Mouse (Mus musculus) liver, embryonic 12.5 days (tissue): ENCODE measurements around the gene Tmem184a. TPM values are rescaled to one million over a fixed set of nuclear protein-coding genes. Genes with fewer than 3 reads are reported as not detected.

ENCODE experiments used
- ATAC-seq: fragments of 200-750 bp; cut with Nextera tagmentation; 2 replicates; pipeline ENCODE4 v1.8.0; 2017; ENCODE audit warnings: moderate number of reproducible peaks, mild to moderate bottlenecking, moderate library complexity
- H3K27ac ChIP-seq: fragments of 300-500 bp; sonication (generic); 2 replicates; pipeline ENCODE4 v1.5.1; 2016; ENCODE audit warnings: mild to moderate bottlenecking
- H3K27me3 ChIP-seq: fragments of 300-500 bp; sonication (generic); replicated peaks from 2 replicates; pipeline ENCODE4 v1.6.1; 2016; ENCODE audit warnings: mild to moderate bottlenecking, moderate library complexity
- H3K36me3 ChIP-seq: fragments of 300-500 bp; sonication (generic); 2 replicates; pipeline ENCODE4 v1.6.1; 2016; ENCODE audit warnings: mild to moderate bottlenecking, moderate library complexity
- H3K4me1 ChIP-seq: fragments of 300-500 bp; sonication (generic); 2 replicates; pipeline ENCODE4 v1.6.1; 2016
- H3K4me2 ChIP-seq: fragments of 300-500 bp; sonication (generic); 2 replicates; pipeline ENCODE4 v1.6.1; 2016; ENCODE audit warnings: mild to moderate bottlenecking, moderate library complexity
- H3K4me3 ChIP-seq: fragments of 300-500 bp; sonication (generic); 2 replicates; pipeline ENCODE4 v1.5.1; 2016; ENCODE audit warnings: mild to moderate bottlenecking, moderate library complexity
- H3K9ac ChIP-seq: fragments of 300-500 bp; sonication (generic); 2 replicates; pipeline ENCODE4 v1.6.1; 2016; ENCODE audit warnings: mild to moderate bottlenecking, moderate library complexity
- H3K9me3 ChIP-seq: fragments of 300-500 bp; sonication (generic); replicated peaks from 2 replicates; pipeline ENCODE4 v1.6.1; 2016; ENCODE audit warnings: mild to moderate bottlenecking, moderate library complexity
- WGBS: fragments of 180-500 bp; shearing (Covaris S2); methylation state at CpG from one replicate; pipeline ENCODE4 v1.1.7; 2016; ENCODE audit not compliant: insufficient replicate concordance; 5-methylcytosine and 5-hydroxymethylcytosine counted together
- polyA plus RNA-seq: library from polyadenylated mRNA; unstranded; fragments of >200 nt; fragmentation: Nextera tagmentation; extraction: Ambion mirVana; gene quantifications from 2 replicates; pipeline ENCODE4 v1.2.1, GENCODE M21; 2016

Gene Tmem184a
- polyA plus RNA-seq = 1.6 TPM in 2 replicates

DNA sequence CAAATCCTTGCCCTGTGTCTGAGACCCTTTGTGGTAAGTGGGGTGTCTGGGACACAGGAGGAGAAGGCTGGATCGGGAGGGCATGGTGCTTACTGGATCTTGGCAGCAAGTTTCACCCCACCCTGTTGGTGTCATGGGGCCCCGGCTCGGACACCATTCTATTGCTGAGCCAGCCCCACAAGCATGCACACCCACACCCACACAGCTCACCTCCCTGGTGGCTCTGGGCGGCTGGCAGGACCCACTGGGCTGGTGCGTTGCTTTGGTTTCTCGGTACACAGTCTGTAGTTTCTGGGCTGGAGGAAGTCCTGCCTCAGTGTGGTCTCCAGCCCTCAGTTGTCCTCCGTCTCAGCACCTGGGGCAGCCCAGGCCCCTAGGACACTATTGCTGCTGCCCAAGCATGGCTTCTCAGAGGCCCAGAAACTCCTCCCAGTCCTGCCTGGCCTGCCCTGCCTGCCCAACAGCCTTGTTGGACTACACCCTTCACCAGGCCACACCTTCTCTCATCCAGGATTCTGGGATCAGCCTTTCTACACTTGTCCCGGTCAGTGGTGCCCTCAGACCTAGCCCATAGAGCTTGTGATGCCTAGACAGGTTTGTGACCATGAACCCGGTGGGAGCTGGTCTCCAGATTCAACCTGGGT lies at the start of gene Tmem184a:
Gene Tmem184a, minus strand, starts transcription at position 380 of the 644 bp plus-strand sequence.
- ATAC-seq = no peak
- WGBS = 75% methylated on average over 9 of the region's 9 CpGs
- no peak within 1 kb of the TSS for H3K4me2 ChIP-seq
- H3K27ac ChIP-seq = peak within 1 kb of the TSS; percentile 80
- no peak within 1 kb of the TSS for H3K4me3 ChIP-seq
- no peaks in the 10 kb centered on the region for H3K9me3 ChIP-seq
- peaks cover 72% of the 10 kb centered on the region for H3K4me1 ChIP-seq
- H3K36me3 ChIP-seq = peaks cover 41% of the 10 kb centered on the region
- H3K9ac ChIP-seq = no peak within 1 kb of the TSS; the same call in 1 of the 2 replicates
- peaks cover 1% of the 10 kb centered on the region; the same call in 1 of the 2 replicates for H3K27me3 ChIP-seq

DNA sequence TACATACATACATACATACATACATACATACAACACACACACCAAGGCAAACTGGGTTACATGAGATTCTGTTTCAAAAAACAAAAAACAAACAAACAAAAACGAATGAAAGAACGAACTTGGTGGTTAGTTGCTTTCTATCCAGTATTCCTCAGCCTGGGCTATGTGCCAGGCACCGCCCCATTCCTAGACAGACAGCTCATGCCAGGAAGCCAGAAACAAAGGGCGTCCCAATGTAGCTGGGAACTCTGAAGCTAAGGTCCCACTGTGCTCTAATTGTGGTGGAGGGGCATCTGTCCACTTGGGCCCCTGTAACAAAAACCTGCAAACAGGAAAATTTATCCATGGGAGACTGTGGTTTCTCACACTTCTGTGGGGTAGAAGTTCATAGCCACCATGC lies 43.0 kb upstream of the Tmem184a start:
- Histone ChIP-seq H3K27me3 (peaks cover 14% of the 10 kb centered on the region), H3K36me3 (no peaks in the 10 kb centered on the region), H3K9me3 (no peaks in the 10 kb centered on the region), H3K9ac (no peak overlapping the region), H3K27ac (no peak overlapping the region), H3K4me2 (no peak overlapping the region), H3K4me3 (no peak overlapping the region), H3K4me1 (no peaks in the 10 kb centered on the region)
- WGBS = 40% methylated on average over 4 of the region's 4 CpGs
- ATAC-seq = no peak

DNA sequence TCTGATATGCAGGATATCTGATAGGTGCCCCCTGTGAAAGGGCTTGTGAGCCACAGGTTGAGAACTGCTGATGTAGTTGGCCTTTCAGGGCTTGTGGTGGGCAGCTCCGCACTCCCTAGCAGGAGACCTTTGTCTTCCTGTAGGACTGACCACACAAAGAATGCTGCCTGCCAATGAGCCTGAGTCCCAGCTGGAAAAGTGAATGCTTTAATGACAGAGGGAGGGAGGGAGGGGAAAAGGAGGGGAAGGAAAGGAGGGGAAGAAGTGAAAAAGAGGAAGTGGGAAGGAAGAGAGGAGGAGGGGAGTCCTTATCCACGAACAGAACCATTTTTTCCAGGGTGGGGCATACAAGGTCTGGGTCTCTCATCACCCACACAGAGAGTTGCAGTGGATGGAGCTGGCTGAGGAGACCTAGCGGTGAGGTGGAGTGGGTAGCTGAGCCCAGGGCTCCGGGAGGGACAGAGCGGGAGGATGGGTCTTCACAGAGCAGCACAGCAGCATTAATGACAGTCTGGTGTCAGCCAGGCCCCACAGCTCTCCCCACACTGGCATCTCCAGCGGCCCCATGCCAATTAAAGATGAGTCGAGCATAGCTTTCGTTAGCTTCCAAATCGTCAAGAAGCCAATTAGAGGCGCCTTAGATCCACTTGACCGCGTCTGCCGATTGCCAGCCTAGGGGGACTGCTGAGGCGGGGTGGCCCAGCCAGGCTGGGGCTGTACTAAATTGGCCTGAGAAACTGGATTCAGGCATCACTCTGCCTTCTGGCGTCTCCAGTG lies 40.8 kb upstream of the Tmem184a start:
- WGBS = 43% methylated on average over 15 of the region's 15 CpGs
- H3K36me3 ChIP-seq = no peaks in the 10 kb centered on the region
- ATAC-seq = no peak
- H3K4me2 ChIP-seq = no peak overlapping the region
- H3K9ac ChIP-seq = no peak overlapping the region
- no peaks in the 10 kb centered on the region for H3K9me3 ChIP-seq
- no peak overlapping the region for H3K27ac ChIP-seq
- H3K27me3 ChIP-seq = peaks cover 10% of the 10 kb centered on the region
- no peaks in the 10 kb centered on the region for H3K4me1 ChIP-seq
- no peak overlapping the region for H3K4me3 ChIP-seq

DNA sequence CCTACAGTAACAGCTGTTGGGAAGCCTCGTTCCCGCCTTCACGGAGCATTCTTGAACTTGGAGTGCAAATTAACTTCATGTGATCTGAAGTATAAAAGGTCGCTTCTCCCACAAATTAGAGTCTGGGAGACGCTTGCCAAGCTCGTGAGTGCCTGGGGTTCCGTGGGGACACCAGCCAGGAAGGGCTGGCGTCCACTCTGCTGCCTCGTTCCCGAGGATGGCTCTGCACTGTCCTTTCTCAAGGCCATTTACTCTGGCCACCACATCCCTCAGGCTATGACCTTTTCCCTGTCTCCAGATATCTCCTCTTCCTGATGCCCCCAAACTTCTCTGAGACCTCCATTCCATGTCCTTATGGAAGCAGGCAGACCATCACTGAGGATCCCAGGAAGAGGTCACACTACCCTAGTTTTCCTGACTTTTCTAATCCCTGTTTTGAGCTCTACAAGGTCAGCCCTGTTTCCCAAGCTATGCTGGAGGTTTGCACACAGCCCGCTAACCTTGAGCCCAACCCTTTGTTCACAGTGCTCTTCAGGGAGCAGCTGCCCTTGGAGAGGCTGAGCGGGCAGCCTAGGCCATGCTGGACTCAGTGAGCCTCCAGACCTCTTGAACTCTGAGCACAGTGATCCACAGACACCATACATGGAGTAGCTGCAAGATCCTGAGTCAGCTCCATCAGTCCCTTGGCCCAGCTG lies 30.1 kb upstream of the Tmem184a start:
- Histone ChIP-seq H3K4me2 (no peak overlapping the region), H3K9ac (no peak overlapping the region), H3K27me3 (peaks cover 23% of the 10 kb centered on the region; the same call in 1 of the 2 replicates), H3K27ac (no peak overlapping the region), H3K4me1 (no peaks in the 10 kb centered on the region), H3K9me3 (peaks cover 7% of the 10 kb centered on the region; the same call in 1 of the 2 replicates), H3K4me3 (no peak overlapping the region), H3K36me3 (no peaks in the 10 kb centered on the region)
- 58% methylated on average over 12 of the region's 12 CpGs for WGBS
- no peak for ATAC-seq

DNA sequence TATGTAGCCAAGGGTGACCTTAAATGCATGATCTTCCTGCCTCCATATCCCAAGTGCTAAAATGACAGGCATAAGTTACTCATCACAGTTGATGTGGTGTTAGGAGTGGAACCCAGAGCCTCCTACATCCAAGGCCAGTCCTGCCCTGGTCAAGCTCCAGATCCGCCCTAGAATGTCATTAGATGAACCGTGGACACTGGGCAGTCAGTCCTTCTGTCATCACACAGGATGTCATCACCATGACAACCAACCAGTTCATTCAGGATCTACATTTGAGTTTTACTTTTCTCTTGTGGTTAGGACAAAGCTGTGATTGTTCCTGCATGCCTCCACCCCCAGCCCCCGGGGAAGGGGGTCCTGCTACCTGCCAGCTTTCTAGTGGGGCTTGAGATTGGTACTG lies 19.4 kb upstream of the Tmem184a start:
- H3K9ac ChIP-seq = no peak overlapping the region
- H3K9me3 ChIP-seq = no peaks in the 10 kb centered on the region
- WGBS = 45% methylated on average over 3 of the region's 3 CpGs
- no peak overlapping the region for H3K4me3 ChIP-seq
- ATAC-seq = no peak
- H3K27ac ChIP-seq = no peak overlapping the region
- no peak overlapping the region for H3K4me2 ChIP-seq
- no peaks in the 10 kb centered on the region for H3K4me1 ChIP-seq
- peaks cover 45% of the 10 kb centered on the region for H3K27me3 ChIP-seq
- no peaks in the 10 kb centered on the region for H3K36me3 ChIP-seq

DNA sequence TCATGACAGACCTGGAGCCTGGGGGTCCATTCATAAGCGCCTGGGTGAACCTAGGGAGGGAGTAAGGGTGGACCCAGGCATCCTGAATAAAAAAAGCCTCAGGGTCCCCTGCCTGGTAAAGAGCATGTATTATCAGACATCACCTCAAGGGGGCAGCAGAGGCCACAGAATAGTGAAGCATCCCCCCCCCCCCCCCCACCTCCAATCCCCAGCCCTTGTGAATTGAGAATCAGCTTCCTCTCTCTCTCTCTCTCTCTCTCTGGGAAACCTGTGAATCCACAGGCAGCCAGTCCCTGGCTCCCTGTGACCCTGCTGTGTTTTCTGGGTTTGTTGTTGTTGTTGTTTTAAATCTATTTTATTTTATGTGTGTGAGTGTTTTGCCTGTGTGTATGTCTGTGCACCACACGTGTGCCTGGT lies 18.8 kb upstream of the Tmem184a start:
- no peaks in the 10 kb centered on the region for H3K36me3 ChIP-seq
- 28% methylated on average over 2 of the region's 2 CpGs for WGBS

DNA sequence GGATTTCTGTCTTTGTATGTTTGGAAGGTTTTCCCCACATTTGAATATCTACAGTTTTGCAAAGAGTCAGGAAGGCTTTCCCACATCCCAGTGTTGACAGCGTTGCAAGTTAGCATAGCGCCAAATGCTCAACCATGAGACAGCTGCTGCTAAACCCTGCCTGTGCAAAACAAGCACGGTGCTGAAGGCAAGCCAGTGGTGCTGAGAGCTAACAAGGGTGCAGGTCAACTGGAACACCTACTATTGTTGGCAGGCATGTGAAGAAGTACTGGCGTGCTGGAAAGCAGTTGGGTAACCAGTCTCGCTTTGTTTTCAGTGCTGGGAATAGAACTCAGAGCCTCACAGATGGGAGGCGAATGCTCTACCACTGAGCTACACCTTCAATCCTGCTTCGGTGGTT lies 16.0 kb upstream of the Tmem184a start:
- no peaks in the 10 kb centered on the region for H3K9me3 ChIP-seq
- no peaks in the 10 kb centered on the region for H3K36me3 ChIP-seq
- H3K4me1 ChIP-seq = peaks cover 6% of the 10 kb centered on the region; the same call in 1 of the 2 replicates
- H3K27me3 ChIP-seq = peaks cover 30% of the 10 kb centered on the region
- no peak overlapping the region for H3K4me3 ChIP-seq
- H3K4me2 ChIP-seq = no peak overlapping the region
- H3K9ac ChIP-seq = no peak overlapping the region
- WGBS = 66% methylated on average over 7 of the region's 7 CpGs
- no peak overlapping the region for H3K27ac ChIP-seq
- ATAC-seq = no peak

More for the DNA sequence above, 18.8 kb upstream of the Tmem184a start:
- Histone ChIP-seq H3K27ac (no peak overlapping the region), H3K27me3 (peaks cover 45% of the 10 kb centered on the region), H3K4me1 (no peaks in the 10 kb centered on the region), H3K4me2 (no peak overlapping the region), H3K4me3 (no peak overlapping the region), H3K9ac (no peak overlapping the region), H3K9me3 (no peaks in the 10 kb centered on the region)
- ATAC-seq = no peak

DNA sequence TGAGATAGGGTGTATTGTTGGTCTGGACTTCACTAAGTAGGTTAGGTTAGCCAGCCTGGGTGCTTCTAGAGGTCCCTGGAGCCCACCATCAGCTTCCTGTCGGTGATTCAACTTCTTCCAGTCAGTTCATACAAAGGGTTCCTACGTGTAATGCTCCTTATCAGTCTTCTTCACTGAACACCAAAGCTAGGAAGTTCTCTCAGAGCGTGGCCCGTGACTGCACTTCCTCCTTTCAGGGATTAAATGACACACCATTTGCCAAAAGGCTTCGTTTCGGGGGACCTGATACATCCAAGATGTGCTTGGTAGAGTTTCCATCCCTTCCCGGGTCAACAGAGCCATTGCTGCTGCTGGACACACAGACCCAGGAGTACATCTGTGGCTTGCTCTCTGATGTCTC lies 12.4 kb upstream of the Tmem184a start:
- Histone ChIP-seq H3K9ac (0 out of 2 replicates have a peak overlapping the region, but pooled peaks have one; percentile 8), H3K4me1 (peaks cover 8% of the 10 kb centered on the region), H3K27me3 (peaks cover 16% of the 10 kb centered on the region), H3K27ac (no peak overlapping the region), H3K9me3 (no peaks in the 10 kb centered on the region), H3K4me3 (no peak overlapping the region), H3K4me2 (no peak overlapping the region), H3K36me3 (no peaks in the 10 kb centered on the region)
- ATAC-seq = no peak
- 23% methylated on average over 7 of the region's 7 CpGs for WGBS

DNA sequence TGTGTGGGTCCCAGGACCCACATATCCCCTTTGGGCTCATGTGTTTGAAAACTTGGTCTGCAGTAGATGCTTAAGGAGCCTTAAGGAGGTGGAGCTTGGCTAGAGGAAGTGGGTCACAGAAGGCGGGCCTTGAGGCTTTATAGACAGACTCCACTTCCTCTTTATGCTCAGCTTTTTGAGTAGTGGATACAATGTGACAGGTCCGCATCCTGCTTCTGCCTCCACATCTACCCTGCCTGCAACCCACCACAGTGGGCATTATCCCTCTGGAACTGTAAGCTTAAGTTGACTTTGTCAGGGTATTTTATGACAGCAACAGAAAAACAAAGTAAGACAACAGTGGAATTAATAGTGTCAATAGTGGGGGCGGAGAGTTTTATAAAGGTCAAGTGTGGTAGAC lies 11.0 kb upstream of the Tmem184a start:
- no peak overlapping the region for H3K9ac ChIP-seq
- peaks cover 18% of the 10 kb centered on the region for H3K4me1 ChIP-seq
- no peak for ATAC-seq
- H3K4me3 ChIP-seq = no peak overlapping the region
- H3K27ac ChIP-seq = no peak overlapping the region
- H3K4me2 ChIP-seq = peak overlapping the region; percentile 21; the same call in 1 of the 2 replicates
- H3K27me3 ChIP-seq = peaks cover 12% of the 10 kb centered on the region
- WGBS = 71% methylated on average over 3 of the region's 3 CpGs
- H3K36me3 ChIP-seq = no peaks in the 10 kb centered on the region
- no peaks in the 10 kb centered on the region for H3K9me3 ChIP-seq

DNA sequence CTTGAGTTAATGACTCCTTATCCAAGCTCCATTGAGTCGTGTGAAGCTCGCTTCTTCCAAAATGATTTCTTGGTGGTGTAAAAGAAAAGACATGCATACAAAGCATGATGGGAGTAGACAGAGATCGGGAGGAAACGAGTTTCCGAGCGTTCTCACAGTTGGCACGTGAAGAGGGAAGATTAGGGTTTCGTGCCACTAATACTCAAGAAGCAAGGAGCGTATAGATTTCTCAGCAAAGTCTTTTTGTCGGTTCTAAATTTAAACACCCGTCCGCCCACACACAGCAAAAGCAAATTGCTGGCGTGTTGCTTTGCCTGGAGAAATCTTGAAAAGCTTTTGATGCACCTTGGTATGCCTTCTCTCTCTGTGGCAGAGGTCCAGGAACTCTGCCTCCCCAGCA lies 9.7 kb upstream of the Tmem184a start:
- Histone ChIP-seq H3K27ac (no peak overlapping the region), H3K27me3 (no peaks in the 10 kb centered on the region), H3K9me3 (no peaks in the 10 kb centered on the region), H3K9ac (no peak overlapping the region), H3K4me3 (no peak overlapping the region), H3K4me2 (no peak overlapping the region), H3K4me1 (peaks cover 30% of the 10 kb centered on the region), H3K36me3 (peaks cover 9% of the 10 kb centered on the region)
- no peak for ATAC-seq
- WGBS = 64% methylated on average over 13 of the region's 13 CpGs

DNA sequence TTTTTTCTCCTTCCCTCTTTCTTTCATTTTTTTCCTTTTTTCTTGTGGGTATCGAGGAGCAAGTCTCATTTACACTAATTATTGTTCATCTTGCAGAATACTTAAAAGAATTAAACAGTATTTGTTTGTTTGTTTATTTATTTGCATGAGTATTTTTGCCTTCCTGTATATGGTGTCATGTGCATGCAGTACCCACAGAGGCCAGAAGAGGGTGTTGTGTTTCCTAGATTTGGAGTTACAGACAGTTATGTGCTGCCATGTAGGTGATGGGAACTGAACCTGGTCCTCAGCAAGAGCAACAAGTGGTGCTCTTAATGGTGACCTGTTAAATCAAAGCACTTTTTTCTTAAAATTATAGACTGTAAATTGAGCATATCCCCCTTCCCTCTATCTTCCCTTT lies 7.9 kb upstream of the Tmem184a start:
- peaks cover 42% of the 10 kb centered on the region for H3K4me1 ChIP-seq
- H3K9ac ChIP-seq = no peak overlapping the region
- H3K27me3 ChIP-seq = no peaks in the 10 kb centered on the region
- WGBS = 80% methylated on average over 1 of the region's 1 CpGs
- 0 out of 2 replicates have a peak overlapping the region, but pooled peaks have one; percentile 77 for H3K4me2 ChIP-seq
- H3K4me3 ChIP-seq = no peak overlapping the region
- no peak for ATAC-seq
- no peak overlapping the region for H3K27ac ChIP-seq
- H3K36me3 ChIP-seq = peaks cover 27% of the 10 kb centered on the region
- H3K9me3 ChIP-seq = no peaks in the 10 kb centered on the region
